Mouse (Mus musculus) cortical plate, adult 2 months (tissue): ENCODE results near the gene Id4. TPM values are rescaled to one million over a fixed set of nuclear protein-coding genes. Genes with fewer than 3 reads are reported as not detected.

Experiments used
- H3K27ac ChIP-seq: fragments of 200-500 bp; 2 replicates; pipeline ENCODE4 v1.5.1; 2012; ENCODE audit warnings: low read length, control low read depth, inconsistent platforms; ENCODE audit not compliant: insufficient read depth
- H3K4me1 ChIP-seq: fragments of 200-500 bp; 2 replicates; pipeline ENCODE4 v1.6.1; 2011; ENCODE audit warnings: low read length; ENCODE audit not compliant: control insufficient read depth, insufficient read depth
- H3K4me3 ChIP-seq: fragments of 200-500 bp; 2 replicates; pipeline ENCODE4 v1.5.1; 2011; ENCODE audit warnings: mild to moderate bottlenecking, low read length, control low read depth; ENCODE audit not compliant: insufficient read depth
- CTCF ChIP-seq: fragments of 200-500 bp; IDR thresholded peaks from 2 replicates; pipeline ENCODE4 v1.5.1; 2011; ENCODE audit warnings: mild to moderate bottlenecking, control low read depth, low read length; ENCODE audit not compliant: insufficient read depth; ENCODE audit errors: extremely low read depth
- POLR2A ChIP-seq: fragments of 200-500 bp; IDR thresholded peaks from 2 replicates; pipeline ENCODE4 v1.6.1; 2011; ENCODE audit warnings: mild to moderate bottlenecking, low read length, control low read depth; ENCODE audit not compliant: insufficient read depth; ENCODE audit errors: extremely low read depth
- polyA plus RNA-seq: library from polyadenylated mRNA; depleted of rRNA; stranded (reverse); fragments of >200 nt; gene quantifications from 2 replicates; pipeline ENCODE4 v1.2.3, GENCODE M21; 2012

Gene Id4
- polyA plus RNA-seq, 1 experiment = 40.8 TPM

- Histone ChIP-seq H3K4me3 (no peak overlapping the region), H3K27ac (no peak overlapping the region), H3K4me1 (no peaks in the 10 kb centered on the region)
- TF ChIP-seq CTCF (no peak), POLR2A (no peak)
Observed at GRCm38 (mm10) chr13:48314500-48314899, 53.5 kb downstream of the Id4 start.
